Mouse (Mus musculus) neural tube, embryonic 11.5 days (tissue): ENCODE results near the gene Nr1h2. TPM values are rescaled to one million over a fixed set of nuclear protein-coding genes. Genes with fewer than 3 reads are reported as not detected.

ENCODE experiments used
- ATAC-seq: fragments of 200-750 bp; cut with Nextera tagmentation; 2 replicates; pipeline ENCODE4 v1.8.0; 2017; ENCODE audit warnings: moderate number of reproducible peaks, mild to moderate bottlenecking, moderate TSS enrichment, moderate library complexity; ENCODE audit not compliant: insufficient read depth, low FRiP score, low TSS enrichment
- DNase-seq: peaks from one replicate; pipeline ENCODE4 v3.0.0-alpha.2; 2015; ENCODE audit warnings: low spot score
- H3K27ac ChIP-seq: fragments of 300-500 bp; sonication (generic); 2 replicates; pipeline ENCODE4 v1.5.1; 2014; ENCODE audit warnings: low read depth, mild to moderate bottlenecking, low read length
- H3K27me3 ChIP-seq: fragments of 300-500 bp; sonication (generic); 2 replicates; pipeline ENCODE4 v1.6.1; 2014; ENCODE audit warnings: mild to moderate bottlenecking, low read length, mixed read lengths; ENCODE audit not compliant: control insufficient read depth, insufficient read depth
- H3K36me3 ChIP-seq: fragments of 300-500 bp; sonication (generic); 2 replicates; pipeline ENCODE4 v1.6.1; 2014; ENCODE audit warnings: mild to moderate bottlenecking, low read length, moderate library complexity, mixed read lengths; ENCODE audit not compliant: control insufficient read depth, insufficient read depth
- H3K4me1 ChIP-seq: fragments of 300-500 bp; sonication (generic); 2 replicates; pipeline ENCODE4 v1.6.1; 2014; ENCODE audit warnings: low read length, mixed read lengths; ENCODE audit not compliant: control insufficient read depth, insufficient read depth
- H3K4me2 ChIP-seq: fragments of 300-500 bp; sonication (generic); 2 replicates; pipeline ENCODE4 v1.6.1; 2014; ENCODE audit warnings: low read depth, mild to moderate bottlenecking, moderate library complexity
- H3K4me3 ChIP-seq: fragments of 300-500 bp; sonication (generic); 2 replicates; pipeline ENCODE4 v1.5.1; 2014; ENCODE audit warnings: low read depth, low read length
- H3K9ac ChIP-seq: fragments of 300-500 bp; sonication (generic); 2 replicates; pipeline ENCODE4 v1.6.1; 2014; ENCODE audit warnings: mild to moderate bottlenecking, low read length
- H3K9me3 ChIP-seq: fragments of 300-500 bp; sonication (generic); 2 replicates; pipeline ENCODE4 v1.6.1; 2016; ENCODE audit warnings: low read length; ENCODE audit not compliant: control insufficient read depth
- WGBS: fragments of 180-500 bp; shearing (Covaris S2); extraction: QIAGEN DNeasy Blood & Tissue Kit; methylation state at CpG from one replicate; pipeline ENCODE4 v1.1.7; 2014; 5-methylcytosine and 5-hydroxymethylcytosine counted together
- polyA plus RNA-seq: library from polyadenylated mRNA; unstranded; fragments of >200 nt; fragmentation: Nextera tagmentation; extraction: Ambion mirVana; gene quantifications from 2 replicates; pipeline ENCODE4 v1.2.1, GENCODE M21; 2014

Nr1h2 gene
- polyA plus RNA-seq, 1 experiment from 2014 or later, result 71.9 TPM

DNA sequence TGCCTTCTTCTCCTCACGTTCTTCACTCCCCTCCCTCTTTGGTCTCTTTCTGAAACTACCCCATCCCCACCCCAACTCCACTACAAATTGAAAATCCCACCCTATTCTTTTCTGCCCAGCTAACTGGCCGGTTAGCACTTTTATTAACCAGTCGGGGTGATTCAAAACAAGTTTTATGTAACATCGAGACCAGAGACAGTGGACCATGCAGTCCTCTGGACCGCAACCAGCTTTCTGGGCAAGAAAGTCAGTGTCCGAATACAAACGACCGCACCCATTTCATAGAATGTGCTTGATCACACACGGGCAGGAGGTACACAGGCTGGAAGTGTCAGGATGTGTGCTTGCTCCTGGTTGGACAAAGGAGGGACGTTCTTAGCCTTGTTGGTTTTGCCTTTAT is 10.7 kb upstream of the Nr1h2 start:
- Histone ChIP-seq H3K36me3 (no peaks in the 10 kb centered on the region), H3K4me3 (no peak overlapping the region), H3K4me2 (no peak overlapping the region), H3K27me3 (no peaks in the 10 kb centered on the region), H3K9ac (no peak overlapping the region), H3K27ac (no peak overlapping the region), H3K4me1 (no peaks in the 10 kb centered on the region), H3K9me3 (no peaks in the 10 kb centered on the region)
- WGBS, result 83% methylated on average over 10 of the region's 10 CpGs
- DNase-seq (no peak), ATAC-seq (no peak)

DNA sequence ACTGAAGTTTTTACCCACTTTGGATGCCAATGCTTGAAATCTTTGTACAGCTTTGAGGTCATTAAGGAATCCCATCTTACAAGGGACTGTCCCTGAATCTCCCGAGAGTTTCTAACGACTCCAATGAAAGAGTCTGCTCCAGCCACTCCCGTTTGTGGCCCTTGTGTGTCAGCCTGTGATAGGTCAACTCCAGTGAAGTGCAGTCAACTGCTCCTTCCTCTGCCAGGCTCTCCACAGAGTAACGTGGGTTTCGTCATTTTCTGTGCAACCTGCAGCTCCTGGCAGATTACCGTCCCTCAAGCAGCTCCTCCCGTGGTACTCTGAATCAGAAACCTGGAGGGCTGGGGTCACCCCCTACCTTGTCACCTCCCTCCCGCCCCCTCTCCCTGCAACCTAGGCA is 9.5 kb upstream of the Nr1h2 start:
- Histone ChIP-seq H3K9ac (no peak overlapping the region), H3K27me3 (no peaks in the 10 kb centered on the region), H3K36me3 (no peaks in the 10 kb centered on the region), H3K4me3 (no peak overlapping the region), H3K27ac (no peak overlapping the region), H3K9me3 (no peaks in the 10 kb centered on the region), H3K4me2 (no peak overlapping the region), H3K4me1 (no peaks in the 10 kb centered on the region)
- no peak for DNase-seq
- no peak for ATAC-seq
- WGBS, result 46% methylated on average over 8 of the region's 8 CpGs

DNA sequence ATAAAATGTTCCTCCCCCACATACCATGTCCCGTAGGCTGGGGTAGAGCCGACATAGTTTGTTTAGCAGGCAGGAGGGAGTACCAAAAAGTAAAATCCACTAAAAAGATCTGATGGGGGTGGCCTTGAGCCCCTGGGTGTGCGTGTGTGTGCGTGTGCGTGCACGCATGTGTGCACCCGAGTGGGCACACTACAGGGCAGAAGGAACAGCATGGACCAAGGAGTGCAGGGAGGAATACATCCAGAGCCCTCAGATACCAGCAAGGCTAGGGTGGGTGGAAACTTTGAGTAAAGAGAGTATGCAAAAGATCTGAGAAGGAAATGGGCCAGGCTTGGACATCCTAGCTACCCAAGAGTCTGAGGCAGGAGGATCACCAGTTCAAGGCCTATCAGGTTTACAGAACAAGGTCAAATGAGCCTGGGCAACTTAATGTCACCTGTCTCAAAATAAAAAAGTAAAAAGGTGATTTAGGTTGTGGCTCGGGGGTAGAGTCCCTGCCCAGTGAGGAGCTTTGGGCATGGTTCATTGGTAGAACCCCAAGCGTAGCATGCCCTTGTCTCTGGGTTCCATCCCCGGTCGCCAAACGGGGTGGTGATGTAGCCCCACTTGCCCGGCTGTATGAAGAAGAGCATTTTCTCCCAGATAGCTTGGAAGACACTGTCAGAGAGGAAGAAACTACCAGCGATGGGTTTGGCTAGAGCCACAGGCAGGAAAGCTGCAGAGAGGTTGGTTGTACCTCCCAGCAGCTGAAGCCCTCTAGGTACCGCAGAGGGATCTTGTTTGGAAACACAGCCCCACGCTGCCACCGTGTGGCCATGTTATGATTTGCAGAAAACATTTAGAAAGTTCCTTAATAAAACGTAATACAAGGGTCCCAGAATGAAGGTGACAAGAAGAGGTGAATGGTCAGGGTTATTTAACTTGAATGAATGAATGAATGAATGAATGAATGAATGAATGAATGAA is 7.0 kb upstream of the Nr1h2 start:
- H3K4me3 ChIP-seq, result no peak overlapping the region
- DNase-seq, result peak; percentile 84
- WGBS, result 56% methylated on average over 18 of the region's 18 CpGs
- H3K27me3 ChIP-seq, result no peaks in the 10 kb centered on the region
- H3K9ac ChIP-seq, result no peak overlapping the region
- H3K4me2 ChIP-seq, result no peak overlapping the region
- no peaks in the 10 kb centered on the region for H3K36me3 ChIP-seq
- H3K4me1 ChIP-seq, result no peaks in the 10 kb centered on the region
- ATAC-seq, result no peak
- no peaks in the 10 kb centered on the region for H3K9me3 ChIP-seq
- H3K27ac ChIP-seq, result no peak overlapping the region

DNA sequence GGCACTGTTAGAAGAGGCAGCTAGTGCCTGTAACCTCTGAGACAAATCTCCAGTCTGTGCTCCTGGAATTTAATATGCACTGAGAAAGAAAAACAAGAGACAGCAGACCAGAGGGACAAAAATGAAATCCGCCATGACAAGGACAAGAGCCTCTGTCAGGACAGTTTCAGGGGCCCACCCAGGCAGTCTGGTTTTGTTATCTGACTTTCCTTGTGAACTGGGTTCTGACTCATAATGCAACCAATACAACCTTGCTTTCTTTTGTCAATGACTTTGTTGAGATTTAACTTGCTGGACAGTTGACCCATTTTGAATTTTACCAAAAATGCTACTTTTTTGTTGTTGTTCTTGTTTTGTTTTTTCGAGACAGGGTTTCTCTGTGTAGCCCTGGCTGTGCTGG is 3.9 kb upstream of the Nr1h2 start:
- 68% methylated on average over 2 of the region's 2 CpGs for WGBS
- Histone ChIP-seq H3K4me1 (peaks cover 3% of the 10 kb centered on the region; the same call in 1 of the 2 replicates), H3K4me3 (no peak overlapping the region), H3K4me2 (no peak overlapping the region), H3K27me3 (no peaks in the 10 kb centered on the region), H3K9me3 (no peaks in the 10 kb centered on the region), H3K9ac (no peak overlapping the region), H3K27ac (no peak overlapping the region), H3K36me3 (no peaks in the 10 kb centered on the region)
- ATAC-seq, result no peak
- no peak for DNase-seq

DNA sequence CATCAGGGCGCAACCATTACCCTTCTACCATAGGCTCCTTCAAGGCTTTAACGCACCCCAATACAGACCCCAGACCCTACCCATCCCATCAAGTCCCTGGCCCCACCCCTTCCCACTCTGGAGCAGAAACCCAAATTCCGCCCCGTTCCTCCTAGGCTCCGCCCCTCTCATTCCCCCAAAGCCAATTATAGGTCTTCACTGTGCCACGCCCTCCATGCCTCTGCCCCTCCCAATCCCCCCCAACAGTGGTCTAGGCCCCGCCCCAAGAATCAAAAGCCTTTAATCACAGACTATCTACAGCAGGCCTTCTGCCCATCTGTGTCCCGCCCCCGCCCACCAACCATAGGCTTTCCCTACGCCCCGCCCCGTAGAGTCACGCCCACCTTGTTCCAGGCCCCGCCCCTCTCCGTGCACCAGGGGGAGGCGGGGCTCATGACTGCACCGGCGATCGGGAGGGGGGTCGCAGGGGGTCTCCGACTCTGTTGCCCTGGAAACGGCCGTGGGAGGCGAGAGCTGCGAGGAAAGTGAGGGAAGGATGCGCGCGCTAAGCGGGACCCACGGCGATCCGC is 471 bp downstream of the Nr1h2 start:
- Histone ChIP-seq H3K9me3 (no peaks in the 10 kb centered on the region), H3K27me3 (no peaks in the 10 kb centered on the region), H3K27ac (peak overlapping the region; percentile 84), H3K9ac (peak overlapping the region; percentile 61), H3K4me3 (peak overlapping the region; percentile 81), H3K36me3 (peaks cover 9% of the 10 kb centered on the region; the same call in 1 of the 2 replicates), H3K4me1 (peaks cover 3% of the 10 kb centered on the region; the same call in 1 of the 2 replicates), H3K4me2 (peak overlapping the region; percentile 57)
- ATAC-seq (peak; percentile 81), DNase-seq (peak; percentile 93)
- WGBS, result under 1% methylated on average over 32 of the region's 32 CpGs

DNA sequence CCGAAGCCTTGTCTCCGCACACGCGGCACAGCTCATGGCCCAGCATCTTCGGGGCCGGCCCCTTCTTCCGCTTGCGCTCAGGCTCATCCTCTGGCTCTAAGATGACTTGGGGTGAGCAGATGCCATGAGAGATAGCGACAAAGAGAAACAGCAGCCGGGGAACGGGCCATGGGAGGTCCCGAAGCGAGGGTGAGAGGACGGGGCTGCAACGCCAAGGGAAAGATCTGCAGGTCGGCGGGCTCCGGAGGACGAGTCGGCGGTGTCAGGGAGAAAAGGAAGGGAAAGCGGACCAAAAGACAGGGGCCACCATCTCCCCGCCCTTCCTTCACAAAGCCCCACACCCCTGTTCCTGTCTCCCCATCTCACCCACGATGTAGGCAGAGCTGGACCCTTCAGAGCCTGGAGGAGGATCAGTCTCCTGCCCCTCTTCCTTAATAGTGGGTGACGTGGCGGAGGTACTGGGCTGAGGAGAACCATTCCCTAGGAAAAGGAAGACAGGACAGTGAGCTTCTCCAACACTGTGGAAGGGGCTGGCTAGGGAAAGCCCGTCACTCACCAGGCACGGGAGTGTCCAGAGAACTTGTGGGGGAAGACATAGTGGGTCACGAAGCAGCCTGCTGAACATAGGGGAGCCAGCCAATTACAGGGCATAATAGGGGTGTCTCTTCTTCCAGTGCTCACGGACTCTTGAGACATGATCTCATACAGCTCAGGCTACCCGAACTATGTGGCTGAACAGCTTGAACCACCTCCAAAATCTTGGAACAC is 1.4 kb downstream of the Nr1h2 start:
- no peak for DNase-seq
- Histone ChIP-seq H3K27me3 (no peaks in the 10 kb centered on the region), H3K4me3 (peak overlapping the region; percentile 81; the same call in 1 of the 2 replicates), H3K4me2 (peak overlapping the region; percentile 57; the same call in 1 of the 2 replicates), H3K27ac (no peak overlapping the region), H3K4me1 (peaks cover 12% of the 10 kb centered on the region), H3K36me3 (peaks cover 9% of the 10 kb centered on the region; the same call in 1 of the 2 replicates), H3K9me3 (no peaks in the 10 kb centered on the region), H3K9ac (no peak overlapping the region)
- no peak for ATAC-seq
- WGBS, result 86% methylated on average over 31 of the region's 31 CpGs

DNA sequence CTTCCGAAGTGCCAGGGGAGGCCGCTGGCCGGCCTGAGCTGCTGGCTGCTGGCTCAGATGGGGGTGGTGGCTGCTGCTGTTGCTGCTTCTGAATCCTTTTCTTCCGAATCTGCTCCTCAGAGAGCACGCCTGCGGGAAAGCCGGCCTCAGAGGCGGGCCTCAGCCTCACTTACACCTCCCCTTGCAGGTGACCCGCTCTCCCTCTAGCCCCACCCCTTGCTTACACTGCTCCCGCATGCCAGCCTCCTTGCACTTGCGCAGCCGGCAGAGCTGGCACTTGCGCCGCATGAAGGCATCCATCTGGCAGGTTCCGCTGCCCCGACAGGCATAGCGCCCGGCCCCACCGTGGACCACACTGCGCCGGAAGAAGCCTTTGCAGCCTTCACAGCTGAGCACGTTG is 2.0 kb downstream of the Nr1h2 start:
- Histone ChIP-seq H3K27ac (no peak overlapping the region), H3K27me3 (no peaks in the 10 kb centered on the region), H3K4me1 (peaks cover 13% of the 10 kb centered on the region), H3K4me2 (no peak overlapping the region), H3K9ac (no peak overlapping the region), H3K4me3 (no peak overlapping the region), H3K9me3 (no peaks in the 10 kb centered on the region), H3K36me3 (peaks cover 9% of the 10 kb centered on the region; the same call in 1 of the 2 replicates)
- 81% methylated on average over 22 of the region's 22 CpGs for WGBS
- DNase-seq (no peak), ATAC-seq (no peak)

DNA sequence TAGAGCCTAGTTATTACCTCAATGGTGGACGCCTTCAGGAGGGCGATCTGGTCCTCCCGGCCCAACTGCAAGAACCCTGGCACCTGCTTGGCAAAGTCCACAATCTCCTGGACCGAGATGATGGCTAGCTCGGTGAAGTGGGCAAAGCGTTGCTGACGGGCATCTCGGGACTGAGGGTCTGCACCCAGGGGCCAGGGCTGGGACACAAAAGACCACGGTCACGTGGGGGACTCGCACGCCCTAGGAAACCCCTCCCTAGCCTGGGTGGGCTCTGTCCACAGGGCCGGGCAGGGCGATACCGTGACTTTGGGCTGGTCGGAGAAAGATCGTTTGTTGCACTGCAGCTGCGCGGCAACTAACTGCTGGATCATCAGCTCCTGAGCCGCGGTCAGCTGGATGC is 2.5 kb downstream of the Nr1h2 start:
- Histone ChIP-seq H3K9me3 (no peaks in the 10 kb centered on the region), H3K36me3 (peaks cover 9% of the 10 kb centered on the region; the same call in 1 of the 2 replicates), H3K4me1 (peaks cover 13% of the 10 kb centered on the region), H3K9ac (no peak overlapping the region), H3K4me3 (no peak overlapping the region), H3K27me3 (no peaks in the 10 kb centered on the region), H3K27ac (no peak overlapping the region), H3K4me2 (no peak overlapping the region)
- DNase-seq (no peak), ATAC-seq (no peak)
- 93% methylated on average over 21 of the region's 21 CpGs for WGBS
